ENCODE assay signal across 12 mouse cellular contexts in the genomic region with DNA sequence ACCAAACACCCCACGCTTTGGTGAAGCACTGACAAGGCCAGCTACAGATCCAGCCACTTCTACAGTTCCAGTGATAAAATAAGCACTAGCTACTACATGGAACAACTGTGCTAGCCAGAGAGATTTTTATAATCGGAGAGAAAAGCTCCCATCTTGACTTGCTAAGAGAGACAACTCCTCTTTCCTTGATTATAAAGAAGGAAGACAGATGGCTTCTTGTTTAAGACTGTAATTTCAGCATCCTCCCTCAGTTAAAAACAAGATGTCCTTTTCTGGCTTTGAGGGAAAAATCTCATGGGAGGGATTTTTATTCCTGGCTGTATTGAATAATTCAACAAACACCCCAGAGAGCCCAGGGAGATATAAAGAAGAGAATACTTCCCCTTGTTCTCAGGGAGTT. TPM values are rescaled to one million over a fixed set of nuclear protein-coding genes. Genes with fewer than 3 reads are reported as not detected.
DNase-seq lines count a peak whose midpoint lies in the region; ATAC-seq and TF ChIP-seq lines count a peak whose summit lies in the region.
"Had no signal": no experiment of that assay in that cellular context is flagged by ENCODE, and none has a peak within 500 bp of the region (broad histone marks: within the 10 kb centered on the region; RNA-seq: fewer than 3 reads in every experiment).

No protein-coding gene starts in this region.

- peak overlapping the region; percentile 75 for H3K27ac ChIP-seq in left cerebral cortex, adult 2 months
- H3K27ac ChIP-seq in MEL (ENCODE audit: control insufficient read depth, low read depth, low read length), result peak overlapping the region; percentile 53; the same call in 1 of the 2 replicates
- peak overlapping the region; percentile 57 for H3K27ac ChIP-seq in liver, postnatal 0 days (ENCODE audit: low read depth)
- H3K27ac ChIP-seq in midbrain, embryonic 10.5 days (replicated peaks), result no peak overlapping the region

- peak; percentile 38 for ATAC-seq in frontal cortex, adult (ENCODE audit: low TSS enrichment)
- ATAC-seq in liver, postnatal 0 days, result no peak

- H3K36me3 ChIP-seq in MEL (ENCODE audit: control insufficient read depth in 1 of 2, insufficient read depth in 2 of 2, low read length in 2 of 2), result peaks cover 0 to 5% of the 10 kb centered on the region in 2 experiments; a peak in 2 of 4 replicates
- no peaks in the 10 kb centered on the region for H3K36me3 ChIP-seq in liver, postnatal 0 days (replicated peaks; ENCODE audit: insufficient read depth, low read length)
- H3K36me3 ChIP-seq in midbrain, embryonic 10.5 days, result no peaks in the 10 kb centered on the region

- no peak for TF ChIP-seq POLR2A in MEL (IDR thresholded peaks at IDR 0.05; ENCODE audit: control insufficient read depth in 1 of 2, insufficient read depth in 1 of 2, low read depth in 1 of 2, low read length in 2 of 2, poor library complexity in 1 of 2)

- TF ChIP-seq EP300 in MEL (IDR thresholded peaks at IDR 0.05; ENCODE audit: low read depth in 1 of 2, low read length in 2 of 2), result no peak
- TF ChIP-seq EP300 in liver, postnatal 0 days (IDR thresholded peaks at IDR 0.05; ENCODE audit: low read depth), result no peak

- intact Hi-C loops in left cerebral cortex, adult 2 months (cut with DNase I), result loop anchor here (5.0 kb wide), 1 partner anchor 56 kb away; no protein-coding TSS in a partner anchor

- TF ChIP-seq RAD21 in MEL (IDR thresholded peaks at IDR 0.05; ENCODE audit: low read depth, low read length), result no peak

- H3K9me3 ChIP-seq in MEL (replicated peaks; ENCODE audit: insufficient read depth, low read length), result no peaks in the 10 kb centered on the region
- no peaks in the 10 kb centered on the region for H3K9me3 ChIP-seq in liver, postnatal 0 days (ENCODE audit: low read length)
- no peaks in the 10 kb centered on the region for H3K9me3 ChIP-seq in midbrain, embryonic 10.5 days (replicated peaks)

- peaks cover 1% of the 10 kb centered on the region; the same call in 1 of the 2 replicates for H3K79me2 ChIP-seq in MEL (ENCODE audit: control insufficient read depth, insufficient read depth, low read length, poor library complexity)

- WGBS in liver, postnatal 0 days (ENCODE audit: insufficient replicate concordance), result 81% methylated on average over 2 of the region's 2 CpGs
- 90% methylated on average over 2 of the region's 2 CpGs for WGBS in midbrain, embryonic 10.5 days

- no peak overlapping the region for H3K4me2 ChIP-seq in liver, postnatal 0 days (ENCODE audit: low read depth, low read length)

- H3K9ac ChIP-seq in MEL (ENCODE audit: control insufficient read depth, low read depth, low read length, poor library complexity, severe bottlenecking), result no peak overlapping the region
- no peak overlapping the region for H3K9ac ChIP-seq in liver, postnatal 0 days (replicated peaks)

- TF ChIP-seq CTCF in left cerebral cortex, adult 2 months (IDR thresholded peaks at IDR 0.05), result no peak
- no peak for TF ChIP-seq CTCF in MEL (IDR thresholded peaks at IDR 0.05 in 2 of 3, conservative IDR thresholded peaks at IDR 0.05 in 1 of 3; ENCODE audit: control insufficient read depth in 1 of 3, insufficient read depth in 1 of 3, low read depth in 2 of 3, low read length in 3 of 3, poor library complexity in 1 of 3, severe bottlenecking in 1 of 3)
- no peak for TF ChIP-seq CTCF in liver, postnatal 0 days (IDR thresholded peaks at IDR 0.05; ENCODE audit: low read depth)

- no peak for DNase-seq in frontal cortex, postnatal 25 days (ENCODE audit: low spot score in 2 of 2)
- no peak for DNase-seq in left cerebral cortex, adult 2 months (ENCODE audit: extremely low spot score in 1 of 2, low spot score in 2 of 2)
- no peak for DNase-seq in left cerebral cortex, adult 11 months (ENCODE audit: low spot score)
- DNase-seq in MEL (ENCODE audit: low read depth, low spot score), result no peak
- no peak for DNase-seq in liver, postnatal 0 days
- DNase-seq in urinary bladder, postnatal 14 days (ENCODE audit: low spot score), result no peak
- no peak for DNase-seq in midbrain, embryonic 10.5 days (ENCODE audit: low spot score)
- DNase-seq: gastrocnemius, postnatal 25 days; heart, postnatal 14 days; lung, postnatal 36 days; thymus, postnatal 14 days had no signal

- H3K4me1 ChIP-seq in MEL (ENCODE audit: control insufficient read depth in 1 of 2, insufficient read depth in 2 of 2, low read length in 2 of 2), result peaks cover 0 to 4% of the 10 kb centered on the region in 2 experiments; a peak in 2 of 4 replicates
- peaks cover 22% of the 10 kb centered on the region for H3K4me1 ChIP-seq in liver, postnatal 0 days (ENCODE audit: insufficient read depth)
- peaks cover 23% of the 10 kb centered on the region for H3K4me1 ChIP-seq in midbrain, embryonic 10.5 days

- no peak overlapping the region for H3K4me3 ChIP-seq in left cerebral cortex, adult 2 months
- no peak overlapping the region for H3K4me3 ChIP-seq in MEL (ENCODE audit: control insufficient read depth in 1 of 2, insufficient read depth in 1 of 2, low read depth in 2 of 2, low read length in 2 of 2)
- H3K4me3 ChIP-seq in liver, postnatal 0 days (ENCODE audit: low read depth, low read length), result no peak overlapping the region
- no peak overlapping the region for H3K4me3 ChIP-seq in midbrain, embryonic 10.5 days

- H3K27me3 ChIP-seq in MEL (ENCODE audit: control insufficient read depth in 1 of 2, insufficient read depth in 2 of 2, low read length in 2 of 2), result no peaks in the 10 kb centered on the region
- peaks cover 13% of the 10 kb centered on the region; the same call in 1 of the 2 replicates for H3K27me3 ChIP-seq in liver, postnatal 0 days (ENCODE audit: insufficient read depth, low read length)
- H3K27me3 ChIP-seq in midbrain, embryonic 10.5 days (ENCODE audit: low read depth, poor library complexity, severe bottlenecking), result peaks cover 34% of the 10 kb centered on the region

TF ChIP-seq in MEL, 35 proteins besides CTCF, POLR2A, EP300 and RAD21:
- no peak for TF ChIP-seq ZMIZ1 (IDR thresholded peaks at IDR 0.05; ENCODE audit: low read depth, low read length)
- no peak for TF ChIP-seq NRF1 (IDR thresholded peaks at IDR 0.05; ENCODE audit: insufficient read depth, low read depth, low read length, poor library complexity, severe bottlenecking)
- no peak for TF ChIP-seq ZNF384 (IDR thresholded peaks at IDR 0.05; ENCODE audit: low read depth, low read length)

RNA-seq across cellular contexts. Expression of a gene that starts 1.8 kb away (rescaled TPM):
- 10 to 100 TPM; 58.8 to 59.5 TPM for total RNA-seq in left cerebral cortex, adult 2 months (2021)
- 9.2 and 9.6 TPM in 2 replicates for total RNA-seq in MEL (2012; rRNA removed)
- polyA plus RNA-seq in MEL (2012; ENCODE audit: insufficient read depth in 1 of 2, insufficient read length in 2 of 2, low read depth in 1 of 2, low replicate concordance in 2 of 2, missing spikeins in 1 of 2), result 10 to 100 TPM in 1 of 2 experiments, not detected in 1; 10.6 TPM
- polyA plus RNA-seq in liver, postnatal 0 days (2015; fragmentation: Nextera tagmentation; extraction: Ambion mirVana), result 10.7 and 11.6 TPM in 2 replicates
- 8.7 and 10.5 TPM in 2 replicates for polyA plus RNA-seq in midbrain, embryonic 10.5 days (2016; fragmentation: Nextera tagmentation; extraction: Ambion mirVana)
